Mouse (Mus musculus): ENCODE data around the gene Crybg2.

Gene Crybg2

GRCm38 (mm10) chr4:134121571-134121970 lies 61.0 kb downstream of the Crybg2 start:
- DNase-seq (ENCODE audit: low spot score) = no peak

- DNase-seq (ENCODE audit: low spot score) = no peak
Observed at GRCm38 (mm10) chr4:134122281-134122680, 61.7 kb downstream of the Crybg2 start.

- no peak for DNase-seq (ENCODE audit: low spot score)
Observed at GRCm38 (mm10) chr4:134123147-134123546, 62.5 kb downstream of the Crybg2 start.

GRCm38 (mm10) chr4:134123680-134124551 lies 63.3 kb downstream of the Crybg2 start:
- no peak for DNase-seq (ENCODE audit: low spot score)

DNA sequence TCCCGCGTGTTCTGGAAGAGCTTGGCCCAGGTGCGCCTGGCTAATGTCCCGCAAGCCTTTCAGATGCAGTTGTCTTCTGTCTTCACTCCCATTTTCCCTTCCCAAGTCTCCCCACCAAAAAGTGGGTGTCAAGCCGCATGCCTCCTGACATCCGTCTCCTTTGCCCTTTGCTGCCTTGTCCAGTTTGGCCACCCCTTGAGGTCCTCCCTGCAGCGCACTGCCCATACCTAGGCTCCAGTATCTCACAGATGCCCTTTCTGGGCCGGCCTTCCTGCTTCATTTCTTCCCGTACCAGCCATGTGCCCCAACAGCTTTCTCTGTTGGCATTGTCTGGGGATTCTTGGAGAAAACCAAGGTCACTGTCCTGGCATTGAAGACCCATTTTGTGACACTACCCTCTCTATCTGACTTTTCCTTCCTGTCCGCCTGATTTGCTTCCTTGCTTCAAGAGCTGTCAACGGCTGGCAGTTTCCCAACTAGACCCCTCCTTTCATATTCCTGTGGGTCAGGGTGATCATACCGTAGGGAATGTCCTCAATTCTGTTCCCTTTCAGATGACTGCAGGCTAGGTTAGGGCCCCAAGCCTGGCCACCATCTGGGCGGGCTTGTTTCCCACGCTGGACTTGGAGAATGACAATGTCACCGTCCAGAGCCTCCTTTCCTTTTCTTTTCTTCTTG lies 64.9 kb downstream of the Crybg2 start:
- DNase-seq (ENCODE audit: low spot score) = no peak

DNA sequence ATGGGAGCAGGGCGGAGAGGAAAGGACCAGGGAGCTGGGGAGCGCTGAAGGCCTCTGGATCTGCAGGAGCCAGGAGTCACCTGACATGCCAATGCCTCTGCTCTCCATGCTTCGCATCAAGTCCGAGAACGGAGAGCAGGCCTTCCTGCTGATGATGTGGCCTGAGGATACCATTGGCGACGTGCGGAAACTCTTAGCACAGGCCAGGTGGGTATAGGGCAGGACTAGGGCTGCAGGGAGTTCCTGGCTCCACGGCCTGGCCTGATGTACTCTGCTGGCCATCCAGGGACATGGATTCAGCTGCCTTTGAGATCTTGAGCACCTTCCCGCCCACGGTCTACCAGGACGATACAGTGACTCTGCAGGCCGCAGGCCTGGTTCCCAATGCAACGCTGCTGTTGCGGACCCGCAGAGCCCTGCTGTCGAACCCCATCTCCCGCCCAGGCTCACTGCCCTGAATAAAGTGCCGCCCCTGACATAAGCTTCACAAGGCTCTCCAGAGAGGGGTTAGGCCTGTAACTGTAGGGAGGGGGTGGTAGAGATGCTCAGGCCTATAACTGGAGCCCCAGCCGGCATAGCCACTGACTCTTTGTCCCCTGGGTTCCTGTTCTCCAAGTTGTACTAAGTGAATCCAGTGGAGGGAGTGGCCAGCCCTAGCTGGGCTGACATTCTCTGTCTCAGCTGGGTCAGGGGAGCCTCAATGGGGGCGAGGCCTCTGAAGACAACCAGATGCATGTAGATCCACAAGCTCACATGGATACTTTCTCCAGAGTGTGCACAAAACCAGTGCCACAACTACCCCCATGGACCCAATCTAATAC lies 65.9 kb downstream of the Crybg2 start:
- no peak for DNase-seq (ENCODE audit: low spot score)

GRCm38 (mm10) chr4:134127121-134127455 lies 66.5 kb downstream of the Crybg2 start:
- no peak for DNase-seq (ENCODE audit: low spot score)

DNA sequence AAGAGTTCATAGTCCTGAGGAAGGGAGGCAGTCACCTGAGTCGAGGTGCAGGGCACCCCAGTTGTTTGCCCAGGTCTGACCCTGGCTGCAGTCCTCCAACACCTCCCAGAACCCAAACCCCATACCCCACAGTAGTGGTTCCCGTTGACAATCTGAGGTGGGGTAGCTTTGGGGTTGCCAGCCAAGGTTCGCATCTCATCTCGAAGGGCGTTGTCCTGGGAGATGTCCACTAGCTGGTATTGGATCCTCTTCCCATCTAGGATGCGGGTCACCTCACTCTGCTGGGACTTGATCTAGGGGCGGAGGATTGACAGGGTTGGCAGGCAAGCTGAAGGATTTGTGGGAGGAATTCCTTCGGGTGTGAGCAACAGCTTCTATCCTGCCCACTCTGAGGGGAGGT lies 67.2 kb downstream of the Crybg2 start:
- no peak for DNase-seq (ENCODE audit: low spot score)

GRCm38 (mm10) chr4:134128221-134128982 lies 67.8 kb downstream of the Crybg2 start, which contains the start of gene Sh3bgrl3:
TSS of gene Sh3bgrl3 (minus strand) at chr4:134128789.
- DNase-seq (ENCODE audit: low spot score) = peak; percentile 61

DNA sequence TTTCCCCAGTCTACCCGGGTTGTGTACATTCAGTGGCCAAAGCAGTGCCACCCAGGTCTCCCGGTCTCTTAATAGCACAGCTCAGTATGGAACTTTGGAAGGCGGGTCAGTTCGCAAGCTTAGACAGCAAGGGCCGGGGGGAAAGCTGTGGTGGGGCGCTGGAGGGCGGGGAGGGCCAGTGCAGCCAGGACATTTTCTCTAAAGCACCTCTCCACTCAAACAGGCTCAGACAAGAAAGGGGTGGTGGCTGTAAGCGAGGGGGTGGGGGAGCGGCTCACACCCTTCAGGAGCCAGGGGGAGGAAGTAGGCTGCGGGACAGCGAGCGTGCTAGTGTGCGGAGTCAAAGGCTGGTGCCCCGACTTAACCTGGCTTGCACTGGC lies 68.4 kb downstream of the Crybg2 start:
- DNase-seq (ENCODE audit: low spot score) = no peak

DNA sequence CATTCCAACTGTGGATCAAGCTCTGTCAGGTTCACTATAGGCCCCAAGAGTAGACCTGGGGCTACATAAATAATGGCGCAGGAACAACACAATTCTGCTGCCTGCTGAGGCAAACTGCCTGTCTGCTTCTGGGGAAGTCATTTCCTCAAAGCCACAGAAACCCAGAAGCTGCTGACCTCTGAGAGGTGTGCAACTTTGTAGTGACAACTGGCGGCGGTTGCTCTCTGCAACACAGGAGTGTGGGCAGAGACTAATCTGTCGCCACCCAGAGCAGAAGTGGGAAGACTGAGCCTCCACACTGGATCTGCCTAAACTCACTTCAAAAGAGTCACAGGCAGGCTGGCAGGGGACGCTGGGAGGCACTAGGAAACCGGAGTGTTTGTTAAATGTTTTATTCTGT lies 68.9 kb downstream of the Crybg2 start:
- DNase-seq (ENCODE audit: low spot score) = no peak

DNA sequence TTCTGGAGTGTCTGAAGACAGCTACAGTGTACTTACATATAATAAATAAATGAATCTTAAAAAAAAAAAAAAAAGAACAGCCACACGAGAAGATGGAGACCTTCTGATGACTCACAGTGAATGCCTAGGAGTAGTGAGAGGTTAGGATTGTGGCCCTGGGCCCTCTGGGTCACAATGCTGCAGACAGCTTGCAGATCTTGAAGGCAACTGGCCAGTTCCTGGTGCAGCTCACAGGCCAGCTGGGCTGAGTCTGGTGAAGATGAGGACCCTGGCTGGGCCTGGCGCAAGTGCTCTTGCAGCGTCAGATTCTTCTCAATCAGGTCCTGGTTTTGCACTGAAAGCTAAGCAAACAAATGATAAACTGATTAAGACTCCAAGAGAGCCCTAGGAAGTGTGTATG lies 71.5 kb downstream of the Crybg2 start:
- DNase-seq (ENCODE audit: low spot score) = no peak

- no peak for DNase-seq (ENCODE audit: low spot score)
Observed at GRCm38 (mm10) chr4:134132519-134133095, 72.0 kb downstream of the Crybg2 start.

GRCm38 (mm10) chr4:134136280-134136926 lies 75.8 kb downstream of the Crybg2 start:
- no peak for DNase-seq (ENCODE audit: low spot score)

DNA sequence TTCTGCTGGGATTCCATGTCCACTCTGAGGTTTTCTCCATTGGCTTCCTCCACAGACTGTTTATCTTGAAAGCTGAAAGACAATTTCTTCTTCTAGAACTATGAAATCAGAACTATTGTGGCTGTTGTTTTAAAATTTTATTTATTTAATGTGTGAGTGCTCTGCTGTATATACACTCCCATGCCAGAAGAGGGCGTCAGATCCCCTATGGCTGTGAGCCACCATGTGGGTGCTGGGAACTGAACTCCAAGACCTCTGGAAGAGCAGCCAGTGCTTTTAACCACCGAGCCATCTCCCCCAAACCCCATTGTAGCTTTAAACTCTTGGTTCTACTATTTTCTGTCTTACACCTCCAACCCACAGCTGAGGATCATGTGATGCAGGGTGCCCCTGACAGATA lies 78.2 kb downstream of the Crybg2 start:
- DNase-seq (ENCODE audit: low spot score) = no peak

All from ovary, postnatal 10 days (tissue).